Mouse (Mus musculus) thymus, adult 2 months (tissue): ENCODE measurements around the gene Sec16a.

Experiments used
- CTCF ChIP-seq: fragments of 200-500 bp; IDR thresholded peaks from 2 replicates; pipeline ENCODE4 v1.5.1; 2012; ENCODE audit warnings: mild to moderate bottlenecking, control low read depth, low read length, moderate library complexity, borderline replicate concordance; ENCODE audit not compliant: control insufficient read depth, poor library complexity, insufficient read depth; ENCODE audit errors: extremely low read depth
- POLR2A ChIP-seq: fragments of 200-500 bp; IDR thresholded peaks from 2 replicates; pipeline ENCODE4 v1.6.1; 2012; ENCODE audit warnings: mild to moderate bottlenecking, low read length, control low read depth, moderate library complexity; ENCODE audit not compliant: control insufficient read depth, poor library complexity, insufficient read depth; ENCODE audit errors: extremely low read depth

DNA sequence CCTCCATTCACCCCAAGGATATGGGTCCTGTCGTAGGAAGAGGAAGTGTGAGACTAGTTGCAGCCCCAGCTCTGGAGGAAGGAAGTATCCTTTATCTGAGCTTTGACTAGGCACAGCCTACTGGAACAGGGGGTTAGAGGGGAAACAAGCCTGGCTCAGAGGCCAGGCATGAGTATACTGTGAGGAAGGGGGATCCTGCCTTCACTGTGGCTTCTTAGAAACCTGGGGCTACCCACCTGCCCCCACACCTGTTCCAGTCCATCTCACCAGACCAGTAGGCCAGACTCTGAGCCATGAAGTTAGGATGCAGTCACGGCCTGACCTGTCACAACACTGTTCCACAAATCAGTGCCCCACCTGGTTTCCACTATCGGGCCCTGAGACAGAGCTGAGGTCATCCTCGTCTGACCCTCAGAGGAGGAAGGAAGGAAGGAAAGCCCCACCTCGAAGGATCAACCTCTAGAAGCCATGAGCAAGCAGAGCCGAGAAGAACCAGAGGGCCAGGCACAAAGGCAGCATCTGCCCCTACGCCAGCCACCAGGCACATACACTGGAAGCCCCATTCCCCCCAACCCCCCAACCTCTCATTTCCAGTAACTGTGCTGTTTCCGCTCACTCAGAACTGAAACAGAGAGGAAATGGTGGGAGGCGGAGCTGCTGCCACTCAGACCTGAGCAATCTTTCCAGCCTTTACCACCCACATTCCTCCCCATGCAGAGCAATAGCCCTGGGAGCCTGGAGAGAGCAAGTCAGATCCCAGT lies 48.2 kb upstream of the Sec16a start:
- no peak for TF ChIP-seq POLR2A
- TF ChIP-seq CTCF = no peak
